Mouse (Mus musculus) myocyte (in vitro differentiated cells): Measurements from ENCODE around the gene Gbp6.
"Not testable (repeated sequence)": the region's sequence is repeated elsewhere in the genome, so short reads cannot be mapped to it uniquely, and the experiment has no call there.

Source experiments
- POLR2A ChIP-seq: IDR thresholded peaks from one replicate; pipeline ENCODE4 v1.6.1; 2011; ENCODE audit warnings: low read depth, mild to moderate bottlenecking, control low read depth, moderate library complexity; ENCODE audit not compliant: insufficient read length
- POLR2AphosphoS2 ChIP-seq: IDR thresholded peaks from one replicate; pipeline ENCODE4 v1.6.1; 2011; ENCODE audit warnings: low read depth, control low read depth; ENCODE audit not compliant: insufficient read length
- TCF12 ChIP-seq: IDR thresholded peaks from one replicate; pipeline ENCODE4 v1.6.1; 2011; ENCODE audit warnings: mild to moderate bottlenecking, control low read depth; ENCODE audit not compliant: poor library complexity, insufficient read depth, severe bottlenecking

DNA sequence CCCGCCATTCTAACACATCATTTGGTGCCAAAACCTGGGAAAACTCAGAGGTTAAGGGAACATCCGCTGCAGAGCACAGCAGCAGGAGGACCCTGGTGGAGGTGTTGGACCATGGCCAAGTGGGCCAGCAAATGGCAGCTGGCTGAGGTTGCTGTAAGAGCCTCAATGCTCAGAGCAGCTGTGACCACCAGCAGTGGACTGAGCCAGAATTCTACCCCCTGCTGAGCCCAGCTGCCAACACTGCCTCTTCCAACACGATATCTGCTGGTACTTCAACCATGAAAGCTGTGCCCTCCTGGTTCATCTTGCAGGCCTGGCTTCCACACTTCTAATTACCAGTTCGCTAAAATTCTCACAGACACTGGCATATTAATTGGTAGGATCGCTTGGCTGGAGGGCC lies 52.5 kb downstream of the Gbp6 start:
- TF ChIP-seq TCF12, POLR2AphosphoS2, POLR2A: not testable (repeated sequence)
